In genomic region chr9:99394366-99394765, GRCm38 (mm10) we compare ENCODE assay signal across 18 mouse cellular contexts. TPM values are rescaled to one million over a fixed set of nuclear protein-coding genes. Genes with fewer than 3 reads are reported as not detected.
DNase-seq lines count a peak whose midpoint lies in the region; ATAC-seq lines count a peak whose summit lies in the region.
"Had no signal": no experiment of that assay in that cellular context is flagged by ENCODE, and none has a peak within 500 bp of the region (broad histone marks: within the 10 kb centered on the region; RNA-seq: fewer than 3 reads in every experiment).

No protein-coding gene starts in this region.

- H3K9ac ChIP-seq in embryonic facial prominence, embryonic 11.5 days (replicated peaks; ENCODE audit: low read length): no peak overlapping the region
- H3K9ac ChIP-seq: embryonic facial prominence, embryonic 15.5 days; midbrain, embryonic 15.5 days had no signal

- 0 out of 2 replicates have a peak, but pooled peaks have one; percentile 40 for ATAC-seq in embryonic facial prominence, embryonic 11.5 days (replicated peaks; ENCODE audit: insufficient number of reproducible peaks, low FRiP score, low TSS enrichment, low read depth)
- ATAC-seq: midbrain, embryonic 15.5 days had no signal

- no peaks in the 10 kb centered on the region for H3K27me3 ChIP-seq in embryonic facial prominence, embryonic 11.5 days (ENCODE audit: control insufficient read depth, insufficient read depth, low read length)
- H3K27me3 ChIP-seq: embryonic facial prominence, embryonic 15.5 days; midbrain, embryonic 15.5 days had no signal

- WGBS in embryonic facial prominence, embryonic 11.5 days: 89% methylated on average over 11 of the region's 11 CpGs

- no peak overlapping the region for H3K4me2 ChIP-seq in embryonic facial prominence, embryonic 11.5 days (ENCODE audit: low read depth, low read length)
- H3K4me2 ChIP-seq: embryonic facial prominence, embryonic 15.5 days; midbrain, embryonic 15.5 days had no signal

- peak; percentile 48 to 52 for DNase-seq in cerebellum, postnatal 14 days
- no peak for DNase-seq in cerebellum, adult 11 months
- DNase-seq in left cerebral cortex, postnatal 4 days: peak; percentile 34
- DNase-seq in left cerebral cortex, adult 8-10 months (ENCODE audit: low spot score in 2 of 2): no peak
- peak; percentile 62 for DNase-seq in ES-CJ7 (ENCODE audit: low read depth, low spot score)
- no peak for DNase-seq in embryonic facial prominence, embryonic 11.5 days (ENCODE audit: low spot score)
- no peak for DNase-seq in urinary bladder, postnatal 10 days (ENCODE audit: low spot score)
- no peak for DNase-seq in gastrocnemius, adult 18-20 months (ENCODE audit: low spot score)
- DNase-seq: heart, adult 11 months; kidney, adult 9 months; right cerebral cortex, postnatal 4 days; thymus, adult 18-20 months had no signal

- intact Hi-C loops in left cerebral cortex, postnatal 4 days (cut with DNase I): no loop called here

- no peak overlapping the region for H3K4me3 ChIP-seq in embryonic facial prominence, embryonic 11.5 days (ENCODE audit: low read depth, low read length)
- H3K4me3 ChIP-seq: embryonic facial prominence, embryonic 15.5 days; midbrain, embryonic 15.5 days had no signal

- no peaks in the 10 kb centered on the region for H3K36me3 ChIP-seq in embryonic facial prominence, embryonic 11.5 days (replicated peaks; ENCODE audit: control insufficient read depth, insufficient read depth, low read depth, low read length)

- H3K4me1 ChIP-seq in embryonic facial prominence, embryonic 11.5 days (ENCODE audit: control insufficient read depth, insufficient read depth, low read length): no peaks in the 10 kb centered on the region
- H3K4me1 ChIP-seq: embryonic facial prominence, embryonic 15.5 days; midbrain, embryonic 15.5 days had no signal

- no peaks in the 10 kb centered on the region for H3K9me3 ChIP-seq in embryonic facial prominence, embryonic 11.5 days (replicated peaks; ENCODE audit: control insufficient read depth, low read length)
- H3K9me3 ChIP-seq: embryonic facial prominence, embryonic 15.5 days; midbrain, embryonic 15.5 days had no signal

- no peak overlapping the region for H3K27ac ChIP-seq in embryonic facial prominence, embryonic 11.5 days (replicated peaks; ENCODE audit: low read depth, low read length)
- H3K27ac ChIP-seq: embryonic facial prominence, embryonic 15.5 days; midbrain, embryonic 15.5 days had no signal

RNA-seq across cellular contexts. Expression of gene Esyt3, which starts 36.0 kb away (rescaled TPM):
- 1 to 10 TPM; 1.6 to 3.3 TPM for total RNA-seq in left cerebral cortex, postnatal 4 days (2021)
- 1 to 10 TPM; 1.2 to 3.0 (median 2.3) TPM for total RNA-seq in left cerebral cortex, adult 8-10 months (2022)
- 0.21 and 0.31 TPM in 2 replicates for polyA plus RNA-seq in embryonic facial prominence, embryonic 11.5 days (2014; fragmentation: Nextera tagmentation; extraction: Ambion mirVana)
- not detected for total RNA-seq in gastrocnemius, adult 18-20 months (2021)
- total RNA-seq: MEL had no signal

RNA-seq across cellular contexts. Expression of gene Mras, which starts 42.8 kb away (rescaled TPM):
- 10 to 100 TPM; 66.3 to 72.2 TPM for total RNA-seq in left cerebral cortex, postnatal 4 days (2021)
- 100 to 1,000 TPM; 140 to 166 (median 153) TPM for total RNA-seq in left cerebral cortex, adult 8-10 months (2022)
- 11.8 and 14.2 TPM in 2 replicates for polyA plus RNA-seq in embryonic facial prominence, embryonic 11.5 days (2014; fragmentation: Nextera tagmentation; extraction: Ambion mirVana)
- total RNA-seq in gastrocnemius, adult 18-20 months (2021): 1 to 10 TPM; 6.4 to 7.8 TPM
- total RNA-seq: MEL had no signal

RNA-seq across cellular contexts. Expression of gene Nme9, which starts 56.9 kb away (rescaled TPM):
- total RNA-seq in left cerebral cortex, postnatal 4 days (2021): under 1 TPM in 1 of 2 experiments, not detected in 1; 0.48 TPM
- total RNA-seq in left cerebral cortex, adult 8-10 months (2022): under 1 TPM in 3 of 4 experiments, not detected in 1; 0.37 to 0.72 (median 0.44) TPM
- not detected in 2 replicates for polyA plus RNA-seq in embryonic facial prominence, embryonic 11.5 days (2014; fragmentation: Nextera tagmentation; extraction: Ambion mirVana)
- not detected for total RNA-seq in gastrocnemius, adult 18-20 months (2021)
- total RNA-seq: hematopoietic stem cell, adult 5-6 weeks had no signal
- polyA plus RNA-seq: limb, embryonic 14.5 days; neural tube, embryonic 14.5 days had no signal

Comparison
In these comparisons a context has a peak if more than half of its experiments do, and no peak if none do; other contexts are left out.
1. DNase-seq: peak in cerebellum, postnatal 14 days (2 of 2), left cerebral cortex, postnatal 4 days (single experiment) and ES-CJ7 (single experiment); none in cerebellum, adult 11 months (single experiment), left cerebral cortex, adult 8-10 months (0 of 2), embryonic facial prominence, embryonic 11.5 days (single experiment), urinary bladder, postnatal 10 days (single experiment) and gastrocnemius, adult 18-20 months (single experiment).
2. RNA of gene Mras, which starts 42.8 kb away (total RNA-seq): 140 to 166 TPM in left cerebral cortex, adult 8-10 months and 66.3 to 72.2 TPM in left cerebral cortex, postnatal 4 days; 6.4 to 7.8 TPM in gastrocnemius, adult 18-20 months; every median in the first group is over 4 times any median in the second.